In genomic region chr11:35385444-35385843, GRCm38 (mm10) we compare ENCODE assay signal across 27 mouse cellular contexts.
DNase-seq lines count a peak whose midpoint lies in the region; ATAC-seq and TF ChIP-seq lines count a peak whose summit lies in the region.
"Had no signal": no experiment of that assay in that cellular context is flagged by ENCODE, and none has a peak within 500 bp of the region (broad histone marks: within the 10 kb centered on the region; RNA-seq: fewer than 3 reads in every experiment).

No protein-coding gene starts in this region.

- no peak overlapping the region for H3K4me2 ChIP-seq in forebrain, embryonic 16.5 days (ENCODE audit: low read length)
- H3K4me2 ChIP-seq: forebrain, embryonic 13.5 days; heart, embryonic 13.5 days; hindbrain, embryonic 14.5 days; liver, embryonic 12.5 days had no signal

- no peaks in the 10 kb centered on the region for H3K36me3 ChIP-seq in forebrain, embryonic 10.5 days (replicated peaks)
- H3K36me3 ChIP-seq in forebrain, embryonic 16.5 days (ENCODE audit: control insufficient read depth, insufficient read depth), result no peaks in the 10 kb centered on the region
- H3K36me3 ChIP-seq in E14TG2a.4 (ENCODE audit: insufficient read depth, low read length), result no peaks in the 10 kb centered on the region
- no peaks in the 10 kb centered on the region for H3K36me3 ChIP-seq in embryonic facial prominence, embryonic 10.5 days (replicated peaks)
- H3K36me3 ChIP-seq in limb, embryonic 10.5 days, result no peaks in the 10 kb centered on the region
- H3K36me3 ChIP-seq: heart, embryonic 13.5 days; liver, embryonic 12.5 days had no signal

- DNase-seq in forebrain, embryonic 10.5 days (ENCODE audit: extremely low spot score, low spot score), result no peak
- peak; percentile 42 for DNase-seq in embryonic facial prominence, embryonic 10.5 days (ENCODE audit: low spot score)
- no peak for DNase-seq in limb, embryonic 10.5 days (ENCODE audit: low spot score)
- no peak for DNase-seq in thymus, adult 18-20 months
- no peak for DNase-seq in adipocyte (ENCODE audit: low spot score)
- no peak for DNase-seq in left cerebral cortex, postnatal 25 days (ENCODE audit: low spot score in 2 of 2)
- DNase-seq: adrenal gland, postnatal 36 days; cerebellum, adult 11 months; cerebellum, adult 9-11 months; gastrocnemius, postnatal 10 days; heart, postnatal 14 days; kidney, adult 2 months; kidney, postnatal 25 days; left cerebral cortex, postnatal 4 days; lung, adult 18-20 months; lung, postnatal 36 days; midbrain, embryonic 14.5 days had no signal

- H3K27me3 ChIP-seq in forebrain, embryonic 10.5 days (ENCODE audit: poor library complexity, severe bottlenecking), result peaks cover 15% of the 10 kb centered on the region
- no peaks in the 10 kb centered on the region for H3K27me3 ChIP-seq in forebrain, embryonic 16.5 days (replicated peaks; ENCODE audit: control insufficient read depth, insufficient read depth, low read length)
- no peaks in the 10 kb centered on the region for H3K27me3 ChIP-seq in E14TG2a.4 (ENCODE audit: insufficient read depth, low read length)
- no peaks in the 10 kb centered on the region for H3K27me3 ChIP-seq in embryonic facial prominence, embryonic 10.5 days (replicated peaks; ENCODE audit: low read depth, poor library complexity, severe bottlenecking)
- H3K27me3 ChIP-seq in limb, embryonic 10.5 days (ENCODE audit: low read depth, poor library complexity, severe bottlenecking), result no peaks in the 10 kb centered on the region
- H3K27me3 ChIP-seq: forebrain, embryonic 13.5 days; liver, embryonic 12.5 days; megakaryocyte, embryonic 14.5 days had no signal

- whole genome bisulfite sequencing in forebrain, embryonic 10.5 days, result 20% methylated on average over 3 of the region's 3 CpGs
- 34% methylated on average over 3 of the region's 3 CpGs for WGBS in forebrain, embryonic 16.5 days
- WGBS in embryonic facial prominence, embryonic 10.5 days, result 18% methylated on average over 3 of the region's 3 CpGs
- WGBS in limb, embryonic 10.5 days, result 4% methylated on average over 3 of the region's 3 CpGs

- H3K9ac ChIP-seq in forebrain, embryonic 16.5 days (replicated peaks; ENCODE audit: low read depth, low read length), result no peak overlapping the region
- H3K9ac ChIP-seq: forebrain, embryonic 13.5 days; heart, embryonic 13.5 days; hindbrain, embryonic 14.5 days; liver, embryonic 12.5 days had no signal

- H3K4me1 ChIP-seq in forebrain, embryonic 10.5 days, result peaks cover 65% of the 10 kb centered on the region
- peaks cover 4% of the 10 kb centered on the region for H3K4me1 ChIP-seq in forebrain, embryonic 16.5 days (replicated peaks; ENCODE audit: control insufficient read depth, insufficient read depth, low read length)
- H3K4me1 ChIP-seq in E14TG2a.4 (replicated peaks; ENCODE audit: low read depth, low read length), result peaks cover 97% of the 10 kb centered on the region
- H3K4me1 ChIP-seq in embryonic facial prominence, embryonic 10.5 days, result peaks cover 75% of the 10 kb centered on the region
- peaks cover 82% of the 10 kb centered on the region for H3K4me1 ChIP-seq in limb, embryonic 10.5 days
- H3K4me1 ChIP-seq: forebrain, embryonic 13.5 days; liver, embryonic 12.5 days; megakaryocyte, embryonic 14.5 days had no signal

- 0 out of 2 replicates have a peak overlapping the region, but pooled peaks have one; percentile 53 for H3K27ac ChIP-seq in forebrain, embryonic 10.5 days
- H3K27ac ChIP-seq in forebrain, embryonic 16.5 days (ENCODE audit: low read length), result no peak overlapping the region
- H3K27ac ChIP-seq in embryonic facial prominence, embryonic 10.5 days (replicated peaks), result peak overlapping the region; percentile 75
- peak overlapping the region; percentile 80 for H3K27ac ChIP-seq in limb, embryonic 10.5 days
- H3K27ac ChIP-seq: forebrain, embryonic 13.5 days; heart, embryonic 13.5 days; hindbrain, embryonic 14.5 days; liver, embryonic 12.5 days; stomach, postnatal 0 days had no signal

- H3K9me3 ChIP-seq in forebrain, embryonic 10.5 days, result no peaks in the 10 kb centered on the region
- no peaks in the 10 kb centered on the region for H3K9me3 ChIP-seq in forebrain, embryonic 16.5 days (ENCODE audit: control insufficient read depth, low read length)
- H3K9me3 ChIP-seq in E14TG2a.4 (ENCODE audit: low read length), result no peaks in the 10 kb centered on the region
- H3K9me3 ChIP-seq in embryonic facial prominence, embryonic 10.5 days, result no peaks in the 10 kb centered on the region
- H3K9me3 ChIP-seq in limb, embryonic 10.5 days (replicated peaks), result no peaks in the 10 kb centered on the region
- H3K9me3 ChIP-seq: forebrain, embryonic 13.5 days; heart, embryonic 13.5 days; liver, embryonic 12.5 days; megakaryocyte, embryonic 14.5 days had no signal

- H3K4me3 ChIP-seq in forebrain, embryonic 10.5 days, result no peak overlapping the region
- H3K4me3 ChIP-seq in forebrain, embryonic 16.5 days (replicated peaks; ENCODE audit: low read length), result no peak overlapping the region
- 0 out of 2 replicates have a peak overlapping the region, but pooled peaks have one; percentile 3 for H3K4me3 ChIP-seq in E14TG2a.4 (replicated peaks; ENCODE audit: low read length)
- no peak overlapping the region for H3K4me3 ChIP-seq in embryonic facial prominence, embryonic 10.5 days
- H3K4me3 ChIP-seq in limb, embryonic 10.5 days, result no peak overlapping the region
- H3K4me3 ChIP-seq: erythroblast, embryonic 14.5 days; forebrain, embryonic 13.5 days; heart, embryonic 13.5 days; liver, embryonic 12.5 days; megakaryocyte, embryonic 14.5 days had no signal

- intact Hi-C loops in left cerebral cortex, postnatal 25 days (cut with DNase I), result no loop called here

- TF ChIP-seq CTCF in E14TG2a.4 (conservative IDR thresholded peaks at IDR 0.05; ENCODE audit: low read length), result no peak

- ATAC-seq in forebrain, embryonic 16.5 days, result no peak
- ATAC-seq: forebrain, embryonic 13.5 days; inflammation-experienced regulatory T-cells, adult 6 months; liver, embryonic 12.5 days had no signal
